Mouse (Mus musculus): ENCODE measurements at regions not wholly inside any gene's neighbourhood (a gene's known extent, or its start where the extent isn't known, plus 50 kb on each side); places are given as distances from the start of the nearest gene placed in this dataset.
"Not testable (repeated sequence)": the region's sequence is repeated elsewhere in the genome, so short reads cannot be mapped to it uniquely, and the experiment has no call there.

- Histone ChIP-seq H3K4me2 (no peak overlapping the region), H3K27ac (no peak overlapping the region), H3K4me3 (no peak overlapping the region), H3K9ac (no peak overlapping the region), H3K27me3 (no peaks in the 10 kb centered on the region), H3K4me1 (no peaks in the 10 kb centered on the region), H3K36me3 (ENCODE audit: poor library complexity, severe bottlenecking) (no peaks in the 10 kb centered on the region), H3K9me3 (replicated peaks) (no peaks in the 10 kb centered on the region)
- WGBS: 89% methylated on average over 3 of the region's 3 CpGs
- no peak for ATAC-seq
Measured at GRCm38 (mm10) chr1:194428586-194428985, 189.4 kb upstream of the Plxna2 start.

- Histone ChIP-seq H3K27ac (no peak overlapping the region), H3K9ac (no peak overlapping the region), H3K9me3 (replicated peaks) (no peaks in the 10 kb centered on the region), H3K27me3 (no peaks in the 10 kb centered on the region), H3K36me3 (ENCODE audit: poor library complexity, severe bottlenecking) (no peaks in the 10 kb centered on the region), H3K4me3 (no peak overlapping the region), H3K4me1 (no peaks in the 10 kb centered on the region), H3K4me2 (no peak overlapping the region)
- ATAC-seq: no peak
- 90% methylated on average over 6 of the region's 6 CpGs for WGBS
Measured at GRCm38 (mm10) chr1:194426293-194426692, 191.7 kb upstream of the Plxna2 start.

DNA sequence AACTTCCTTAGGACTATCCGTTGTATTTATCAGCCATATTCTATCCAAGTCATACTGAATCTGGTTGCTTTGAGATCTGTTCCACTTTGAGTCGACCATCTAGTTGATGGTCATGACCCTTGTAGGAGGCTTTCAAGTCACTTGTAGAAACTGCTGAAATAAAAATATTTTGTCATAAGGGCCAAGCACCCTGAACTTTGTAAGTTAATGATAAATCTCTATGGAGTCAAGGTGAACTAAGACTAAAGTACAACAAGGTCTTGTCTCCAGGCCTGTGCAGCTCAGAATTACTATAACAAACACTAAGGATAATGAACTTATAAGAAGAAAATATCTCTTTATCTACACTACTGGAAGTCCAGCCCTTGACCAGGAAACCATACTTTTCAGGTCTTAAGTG lies 193.8 kb upstream of the Plxna2 start:
- no peaks in the 10 kb centered on the region for H3K9me3 ChIP-seq (replicated peaks)

DNA sequence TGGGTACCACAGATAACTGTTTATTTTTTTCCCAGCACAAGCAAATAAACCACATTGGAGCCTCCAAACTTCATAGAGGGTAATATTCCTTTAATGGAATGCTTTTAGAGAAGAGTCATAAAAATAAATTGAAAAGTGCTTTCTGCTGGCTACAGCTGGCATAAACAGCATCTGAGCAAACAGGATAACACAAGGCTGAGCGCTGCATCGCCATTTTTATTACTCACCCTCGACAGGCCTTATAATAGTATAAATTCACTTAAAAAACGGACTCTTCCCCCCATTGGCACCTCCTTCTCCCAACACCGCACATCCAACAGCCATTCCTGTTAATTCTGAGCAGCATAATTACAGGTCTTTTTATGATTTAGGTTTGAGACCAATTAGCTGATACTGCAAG lies 205.8 kb upstream of the Plxna2 start:
- Histone ChIP-seq H3K36me3 (ENCODE audit: poor library complexity, severe bottlenecking) (no peaks in the 10 kb centered on the region), H3K9ac (no peak overlapping the region), H3K27ac (no peak overlapping the region), H3K9me3 (replicated peaks) (no peaks in the 10 kb centered on the region), H3K4me2 (no peak overlapping the region), H3K27me3 (no peaks in the 10 kb centered on the region), H3K4me1 (no peaks in the 10 kb centered on the region), H3K4me3 (no peak overlapping the region)
- ATAC-seq: no peak
- WGBS: 69% methylated on average over 5 of the region's 5 CpGs

More for the DNA sequence above, 193.8 kb upstream of the Plxna2 start:
- no peaks in the 10 kb centered on the region for H3K27me3 ChIP-seq
- 96% methylated on average over 2 of the region's 2 CpGs for WGBS
- no peak overlapping the region for H3K9ac ChIP-seq
- H3K4me2 ChIP-seq: no peak overlapping the region
- no peak for ATAC-seq
- H3K27ac ChIP-seq: no peak overlapping the region
- no peak overlapping the region for H3K4me3 ChIP-seq
- H3K36me3 ChIP-seq (ENCODE audit: poor library complexity, severe bottlenecking): no peaks in the 10 kb centered on the region
- H3K4me1 ChIP-seq: no peaks in the 10 kb centered on the region

DNA sequence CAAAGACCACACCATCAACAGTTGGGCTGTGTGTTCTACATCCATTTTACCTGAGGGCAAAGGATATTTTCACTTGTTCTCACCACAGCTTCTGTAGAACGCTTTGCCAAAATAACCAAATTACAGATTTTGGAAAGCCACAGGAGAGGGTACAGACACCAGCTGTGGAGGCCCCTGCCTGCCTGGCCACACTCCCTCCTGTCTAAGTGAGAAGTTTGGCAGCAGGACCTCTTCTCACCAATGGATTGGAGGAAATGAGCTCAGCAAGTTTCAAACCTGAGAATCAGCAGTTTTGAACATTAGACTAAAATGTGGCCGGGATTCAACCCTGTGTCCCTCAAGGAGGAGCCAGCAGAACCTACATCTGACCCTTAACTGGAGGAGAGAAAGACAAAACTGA lies 206.2 kb upstream of the Plxna2 start:
- Histone ChIP-seq H3K27me3 (no peaks in the 10 kb centered on the region), H3K27ac (no peak overlapping the region), H3K4me1 (no peaks in the 10 kb centered on the region), H3K4me3 (no peak overlapping the region), H3K9ac (no peak overlapping the region), H3K36me3 (ENCODE audit: poor library complexity, severe bottlenecking) (no peaks in the 10 kb centered on the region), H3K9me3 (replicated peaks) (no peaks in the 10 kb centered on the region), H3K4me2 (no peak overlapping the region)
- ATAC-seq: no peak
- WGBS: 87% methylated on average over 2 of the region's 2 CpGs

DNA sequence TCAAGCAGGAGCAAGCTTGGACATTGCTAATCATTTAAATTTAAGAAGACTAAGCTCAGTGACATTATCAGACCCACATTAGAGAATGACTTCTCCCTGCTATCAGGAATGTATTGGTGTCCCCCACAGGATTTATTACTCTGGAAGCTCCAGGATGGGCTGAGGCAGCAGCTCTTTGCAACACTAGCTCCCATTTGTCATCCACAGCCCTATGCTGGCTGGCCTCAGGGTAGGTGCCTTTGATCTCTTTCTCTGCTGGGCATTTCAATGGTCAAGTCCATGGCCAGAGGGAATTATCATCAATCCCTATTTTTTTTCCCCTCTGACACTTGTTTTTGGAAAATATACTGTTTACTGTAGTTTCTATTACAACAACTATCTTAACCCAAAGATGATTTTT lies 218.7 kb upstream of the Plxna2 start:
- H3K9ac ChIP-seq: no peak overlapping the region
- ATAC-seq: no peak
- H3K27ac ChIP-seq: no peak overlapping the region

DNA sequence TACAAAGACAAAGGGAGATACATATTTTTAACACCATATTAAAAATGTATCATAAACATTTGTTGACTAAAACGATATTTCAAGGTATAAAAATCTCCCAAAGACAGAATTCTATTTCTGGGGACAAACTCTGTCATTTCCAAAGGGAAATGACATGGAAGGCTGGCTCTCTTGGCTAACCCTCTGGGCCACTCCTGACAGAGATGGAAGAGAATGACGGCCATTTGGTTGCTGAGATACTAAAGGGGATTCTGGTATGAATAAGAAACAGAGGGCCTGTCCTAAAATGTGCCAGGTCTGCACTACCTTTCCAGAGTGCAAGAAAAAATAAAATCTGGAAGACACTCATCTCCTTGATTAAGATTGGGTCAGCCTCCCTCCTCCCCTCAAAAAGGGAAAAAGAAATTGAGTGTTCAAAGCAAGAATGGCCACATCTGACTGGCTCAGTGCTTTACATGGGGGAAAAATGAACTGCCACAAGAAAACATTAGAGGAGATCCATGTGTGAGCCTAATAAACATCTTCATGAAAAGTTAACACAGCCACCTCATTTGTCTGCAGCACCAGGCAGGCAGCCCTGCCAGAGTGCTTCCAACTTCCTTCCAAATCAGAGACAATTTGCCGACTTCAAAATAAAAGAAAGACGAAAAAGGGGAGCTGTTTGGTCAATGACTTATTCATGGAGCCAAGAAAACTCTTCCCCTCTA lies 221.1 kb upstream of the Plxna2 start:
- Histone ChIP-seq H3K27me3 (no peaks in the 10 kb centered on the region), H3K4me2 (no peak overlapping the region), H3K27ac (no peak overlapping the region), H3K9ac (no peak overlapping the region), H3K4me1 (no peaks in the 10 kb centered on the region; the same call in 1 of the 2 replicates), H3K4me3 (no peak overlapping the region), H3K9me3 (replicated peaks) (no peaks in the 10 kb centered on the region), H3K36me3 (ENCODE audit: poor library complexity, severe bottlenecking) (no peaks in the 10 kb centered on the region)
- WGBS: 90% methylated on average over 4 of the region's 4 CpGs
- no peak for ATAC-seq

More for the DNA sequence above, 218.7 kb upstream of the Plxna2 start:
- H3K4me3 ChIP-seq: no peak overlapping the region
- H3K4me1 ChIP-seq: no peaks in the 10 kb centered on the region; the same call in 1 of the 2 replicates
- H3K9me3 ChIP-seq (replicated peaks): no peaks in the 10 kb centered on the region
- no peak overlapping the region for H3K4me2 ChIP-seq
- no peaks in the 10 kb centered on the region for H3K36me3 ChIP-seq (ENCODE audit: poor library complexity, severe bottlenecking)
- H3K27me3 ChIP-seq: no peaks in the 10 kb centered on the region

- WGBS: 48% methylated on average over 3 of the region's 3 CpGs
- no peaks in the 10 kb centered on the region for H3K36me3 ChIP-seq (ENCODE audit: poor library complexity, severe bottlenecking)
- H3K27ac ChIP-seq: no peak overlapping the region
- H3K9ac ChIP-seq: no peak overlapping the region
- no peaks in the 10 kb centered on the region for H3K9me3 ChIP-seq (replicated peaks)
- H3K4me3 ChIP-seq: no peak overlapping the region
- no peak overlapping the region for H3K4me2 ChIP-seq
- ATAC-seq: no peak
- H3K27me3 ChIP-seq: no peaks in the 10 kb centered on the region
- peaks cover 6% of the 10 kb centered on the region for H3K4me1 ChIP-seq
Measured at GRCm38 (mm10) chr1:194393720-194394119, 224.3 kb upstream of the Plxna2 start.

DNA sequence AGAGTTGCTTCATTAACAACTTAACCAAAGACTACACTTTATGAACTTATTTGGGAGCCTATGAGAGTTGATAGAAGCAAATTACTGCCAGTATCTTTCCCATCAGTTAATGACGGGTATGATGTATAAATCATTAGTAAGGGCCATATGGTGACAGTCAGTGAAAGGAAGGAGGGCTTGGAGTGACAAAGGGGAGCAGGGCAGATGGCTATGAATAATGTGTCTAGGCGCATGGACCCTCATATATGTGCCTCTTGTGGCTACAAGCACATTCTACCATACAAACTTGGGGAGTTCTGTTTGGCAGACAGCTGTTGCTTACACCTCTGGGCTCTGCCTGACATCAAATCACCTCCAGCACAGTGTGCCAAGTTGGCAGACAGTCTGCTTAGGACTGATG lies 227.8 kb upstream of the Plxna2 start:
- H3K27me3 ChIP-seq: no peaks in the 10 kb centered on the region
- H3K9me3 ChIP-seq (replicated peaks): no peaks in the 10 kb centered on the region
- no peaks in the 10 kb centered on the region for H3K36me3 ChIP-seq (ENCODE audit: poor library complexity, severe bottlenecking)
- 67% methylated on average over 2 of the region's 2 CpGs for WGBS
- H3K4me1 ChIP-seq: peaks cover 6% of the 10 kb centered on the region
- no peak overlapping the region for H3K4me3 ChIP-seq
- ATAC-seq: peak; percentile 68
- no peak overlapping the region for H3K9ac ChIP-seq
- H3K4me2 ChIP-seq: no peak overlapping the region
- peak overlapping the region; percentile 40; the same call in 1 of the 2 replicates for H3K27ac ChIP-seq

DNA sequence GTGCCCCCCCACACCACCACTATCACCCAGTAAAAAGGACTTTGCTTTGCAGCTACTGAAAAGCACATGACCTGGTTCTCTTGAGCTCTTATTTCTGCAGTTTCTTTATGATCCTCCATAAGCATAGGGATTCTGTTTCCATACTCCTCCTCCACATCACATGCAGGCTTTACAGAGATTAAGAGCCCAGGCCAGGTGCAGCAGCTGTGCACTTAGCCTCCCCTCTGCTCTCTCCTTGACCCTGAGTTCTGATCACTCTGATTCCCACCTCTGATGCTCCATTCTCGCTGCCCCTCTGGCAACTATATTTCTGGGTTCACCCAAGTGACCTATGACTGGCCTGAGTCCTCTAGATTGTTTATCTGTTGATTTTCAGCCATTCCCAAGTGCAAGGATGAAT lies 239.9 kb upstream of the Plxna2 start:
- 90% methylated on average over 1 of the region's 1 CpGs for WGBS
- no peak overlapping the region for H3K4me3 ChIP-seq

DNA sequence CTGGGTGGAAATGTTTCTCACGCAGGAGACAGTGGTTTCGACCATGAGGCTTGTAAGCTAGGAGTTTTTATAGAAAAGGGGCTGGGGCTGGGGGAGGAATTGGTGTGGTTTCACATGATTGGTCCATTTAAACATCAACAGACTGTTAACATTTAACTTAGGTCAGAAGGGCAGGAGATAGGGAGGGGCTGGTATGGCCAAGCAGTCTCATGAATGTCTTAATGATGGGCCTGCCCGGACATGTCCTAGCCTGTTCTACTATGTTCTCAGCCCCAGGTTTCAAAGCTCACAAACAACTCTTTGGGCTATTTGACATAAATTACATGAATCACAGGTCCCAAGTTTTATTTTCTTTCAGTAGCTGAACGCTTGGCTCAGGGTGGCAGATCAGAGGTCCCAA lies 244.5 kb upstream of the Plxna2 start:
- not testable (repeated sequence) for H3K4me3 ChIP-seq; ATAC-seq; H3K9me3 ChIP-seq (replicated peaks); H3K27me3 ChIP-seq; H3K36me3 ChIP-seq (ENCODE audit: poor library complexity, severe bottlenecking); H3K4me1 ChIP-seq; H3K9ac ChIP-seq; H3K4me2 ChIP-seq; H3K27ac ChIP-seq
- 93% methylated on average over 4 of the region's 4 CpGs for WGBS

More for the DNA sequence above, 239.9 kb upstream of the Plxna2 start:
- no peaks in the 10 kb centered on the region for H3K36me3 ChIP-seq (ENCODE audit: poor library complexity, severe bottlenecking)
- H3K9me3 ChIP-seq (replicated peaks): no peaks in the 10 kb centered on the region
- H3K27ac ChIP-seq: no peak overlapping the region
- no peaks in the 10 kb centered on the region for H3K27me3 ChIP-seq
- no peak overlapping the region for H3K9ac ChIP-seq
- no peak overlapping the region for H3K4me2 ChIP-seq
- ATAC-seq: no peak
- no peaks in the 10 kb centered on the region for H3K4me1 ChIP-seq

- no peaks in the 10 kb centered on the region for H3K36me3 ChIP-seq (ENCODE audit: poor library complexity, severe bottlenecking)
- H3K4me3 ChIP-seq: no peak overlapping the region
- H3K4me2 ChIP-seq: no peak overlapping the region
- WGBS: 87% methylated on average over 5 of the region's 5 CpGs
- no peak overlapping the region for H3K9ac ChIP-seq
- no peak overlapping the region for H3K27ac ChIP-seq
- ATAC-seq: no peak
- H3K4me1 ChIP-seq: peaks cover 7% of the 10 kb centered on the region; the same call in 1 of the 2 replicates
- no peaks in the 10 kb centered on the region for H3K27me3 ChIP-seq
- no peaks in the 10 kb centered on the region for H3K9me3 ChIP-seq (replicated peaks)
Measured at GRCm38 (mm10) chr1:194363917-194364316, 254.1 kb upstream of the Plxna2 start.

DNA sequence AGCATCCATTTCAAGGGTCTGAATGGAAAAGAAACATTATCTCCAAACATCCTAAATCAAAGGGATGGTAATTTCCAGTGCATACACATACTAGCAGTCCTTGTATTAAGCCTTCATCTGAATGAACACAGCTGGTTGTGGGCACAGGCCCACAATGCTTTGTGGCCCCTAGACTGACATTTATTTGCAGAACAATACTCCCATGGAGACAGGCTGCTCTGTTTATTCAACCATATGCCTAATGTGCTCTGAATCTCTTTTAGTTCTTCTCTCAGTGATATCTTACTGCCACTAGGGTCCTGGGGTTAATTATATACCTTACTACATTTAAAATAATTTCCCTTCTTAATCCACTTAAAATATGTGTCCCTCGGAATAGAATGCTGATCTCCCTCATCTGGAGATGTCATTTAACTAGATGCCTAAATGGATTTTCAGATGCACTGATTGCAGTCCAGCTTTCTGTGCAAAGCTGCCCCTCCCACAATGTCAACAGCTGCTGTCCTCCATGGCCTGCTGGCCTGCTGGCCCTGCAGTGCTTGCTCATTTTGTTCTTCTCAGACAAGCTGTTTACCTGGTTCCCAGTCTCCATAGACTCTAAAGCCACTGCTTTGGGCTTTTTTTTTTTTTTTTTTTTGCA lies 254.8 kb upstream of the Plxna2 start:
- Histone ChIP-seq H3K9me3 (replicated peaks) (no peaks in the 10 kb centered on the region), H3K4me1 (peaks cover 7% of the 10 kb centered on the region; the same call in 1 of the 2 replicates), H3K27ac (no peak overlapping the region), H3K36me3 (ENCODE audit: poor library complexity, severe bottlenecking) (no peaks in the 10 kb centered on the region), H3K4me3 (no peak overlapping the region), H3K27me3 (no peaks in the 10 kb centered on the region), H3K4me2 (no peak overlapping the region), H3K9ac (no peak overlapping the region)
- ATAC-seq: peak; percentile 41; the same call in 1 of the 2 replicates
- WGBS: 18% methylated on average over 1 of the region's 1 CpGs

All from forebrain, embryonic 13.5 days (tissue).